Mouse (Mus musculus): ENCODE data around the gene Prm2. TPM values are rescaled to one million over a fixed set of nuclear protein-coding genes. Genes with fewer than 3 reads are reported as not detected.
A peak's percentile ranks its signal among the peaks of the same experiment; 100 is the strongest.
"Not testable (repeated sequence)": the region's sequence is repeated elsewhere in the genome, so short reads cannot be mapped to it uniquely, and the experiment has no call there.

Gene Prm2
- polyA plus RNA-seq, 1 experiment from 2014 or later, result not detected

DNA sequence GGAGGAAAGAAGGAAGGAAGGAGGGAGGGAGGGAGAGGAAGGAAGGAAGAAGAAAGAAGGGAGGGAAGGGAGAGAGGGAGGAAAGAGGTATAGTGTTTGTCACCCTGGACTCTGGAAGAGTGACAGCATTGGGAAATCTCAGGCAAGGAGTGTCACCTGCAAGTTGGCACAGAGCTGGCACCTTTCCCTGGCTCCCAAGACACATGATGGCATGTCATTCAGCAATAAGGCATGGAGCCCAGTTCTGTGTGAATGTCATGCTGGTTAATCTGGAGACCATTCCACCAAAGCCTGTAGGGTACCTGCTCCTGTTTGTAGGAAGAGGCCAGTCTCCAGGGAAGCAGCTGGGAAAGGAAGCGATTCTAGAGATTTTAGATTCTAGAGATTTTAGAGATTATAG, 14.4 kb upstream of the Prm2 start:
- no peaks in the 10 kb centered on the region for H3K9me3 ChIP-seq
- H3K27ac ChIP-seq (replicated peaks), result no peak overlapping the region
- H3K27me3 ChIP-seq (replicated peaks), result peaks cover 8% of the 10 kb centered on the region
- no peak overlapping the region for H3K4me2 ChIP-seq
- 76% methylated on average over 1 of the region's 1 CpGs for WGBS
- H3K36me3 ChIP-seq, result no peaks in the 10 kb centered on the region
- H3K4me1 ChIP-seq, result peaks cover 21% of the 10 kb centered on the region
- no peak for ATAC-seq (ENCODE audit: extremely low read depth, insufficient number of reproducible peaks, low FRiP score, low TSS enrichment)
- H3K4me3 ChIP-seq, result no peak overlapping the region
- no peak overlapping the region for H3K9ac ChIP-seq

DNA sequence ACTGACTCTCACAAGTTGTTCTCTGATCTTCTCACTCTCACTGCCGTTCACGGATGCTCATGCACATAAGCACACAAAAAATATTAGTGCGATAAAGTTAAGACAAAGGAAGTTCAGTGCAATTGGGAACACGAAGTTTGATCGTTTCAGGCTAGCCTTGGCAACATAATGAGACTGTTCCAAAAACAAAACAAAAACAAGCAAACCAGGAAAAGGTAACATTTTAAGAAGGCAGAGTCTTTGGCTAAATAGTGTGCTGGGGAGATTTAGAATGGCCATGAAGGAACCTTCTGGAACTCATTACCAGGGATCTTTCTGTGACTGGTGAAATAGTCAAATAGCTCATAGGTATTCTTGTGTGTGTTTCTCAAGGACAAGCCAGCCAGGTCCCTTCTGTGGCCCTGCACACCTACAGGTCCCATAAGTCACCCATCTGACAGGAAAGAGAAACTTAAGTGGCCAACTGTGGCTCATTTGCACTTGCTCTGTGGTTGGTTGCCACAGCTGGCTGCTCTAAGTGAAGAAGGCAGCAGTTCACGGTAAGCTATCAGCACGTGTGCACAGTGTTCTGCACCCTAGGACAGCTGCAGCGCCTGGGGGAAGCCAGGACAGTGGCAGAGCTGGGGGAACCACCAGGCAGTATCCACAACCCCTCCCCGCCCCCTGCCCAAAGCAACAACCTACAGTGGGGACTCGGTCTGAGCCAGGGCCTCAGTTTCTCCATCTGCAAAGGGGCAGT, 10.0 kb upstream of the Prm2 start, which contains the start of gene Prm1:
TSS of gene Prm1 (minus strand) at position 51 of the 739 bp plus-strand sequence.
- WGBS, result 71% methylated on average over 10 of the region's 10 CpGs
- no peak for ATAC-seq (ENCODE audit: extremely low read depth, insufficient number of reproducible peaks, low FRiP score, low TSS enrichment)
- no peak within 1 kb of the TSS for H3K9ac ChIP-seq

DNA sequence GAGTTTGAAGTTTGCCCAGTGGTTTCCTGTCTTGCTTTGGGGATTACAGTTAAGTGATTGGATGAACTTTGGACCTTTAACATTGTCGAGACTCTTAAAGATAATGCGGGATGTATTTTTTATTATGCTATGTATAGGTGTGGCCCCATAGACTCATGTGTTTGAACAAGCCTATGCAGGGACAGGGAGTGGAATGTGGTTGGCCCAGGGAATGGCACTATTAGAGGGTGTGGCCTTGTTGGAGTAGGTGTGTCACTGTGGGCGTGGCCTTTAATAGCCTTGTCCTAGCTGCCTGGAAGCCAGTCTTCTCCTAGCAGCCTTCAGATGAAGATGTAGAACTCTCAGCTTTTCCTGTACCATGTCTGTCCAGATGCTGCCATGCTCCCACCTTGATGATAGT, 6.5 kb upstream of the Prm2 start:
- 80% methylated on average over 3 of the region's 3 CpGs for WGBS
- H3K4me3 ChIP-seq; ATAC-seq (ENCODE audit: extremely low read depth, insufficient number of reproducible peaks, low FRiP score, low TSS enrichment); H3K9ac ChIP-seq; H3K4me2 ChIP-seq; H3K36me3 ChIP-seq; H3K27me3 ChIP-seq (replicated peaks); H3K27ac ChIP-seq (replicated peaks); H3K4me1 ChIP-seq; H3K9me3 ChIP-seq: not testable (repeated sequence)

More for the DNA sequence above, 10.0 kb upstream of the Prm2 start, which contains the start of gene Prm1:
- Histone ChIP-seq H3K4me1 (peaks cover 2% of the 10 kb centered on the region), H3K27me3 (replicated peaks) (peaks cover 7% of the 10 kb centered on the region), H3K27ac (replicated peaks) (no peak within 1 kb of the TSS), H3K4me3 (no peak within 1 kb of the TSS), H3K4me2 (no peak within 1 kb of the TSS), H3K9me3 (no peaks in the 10 kb centered on the region), H3K36me3 (no peaks in the 10 kb centered on the region)

DNA sequence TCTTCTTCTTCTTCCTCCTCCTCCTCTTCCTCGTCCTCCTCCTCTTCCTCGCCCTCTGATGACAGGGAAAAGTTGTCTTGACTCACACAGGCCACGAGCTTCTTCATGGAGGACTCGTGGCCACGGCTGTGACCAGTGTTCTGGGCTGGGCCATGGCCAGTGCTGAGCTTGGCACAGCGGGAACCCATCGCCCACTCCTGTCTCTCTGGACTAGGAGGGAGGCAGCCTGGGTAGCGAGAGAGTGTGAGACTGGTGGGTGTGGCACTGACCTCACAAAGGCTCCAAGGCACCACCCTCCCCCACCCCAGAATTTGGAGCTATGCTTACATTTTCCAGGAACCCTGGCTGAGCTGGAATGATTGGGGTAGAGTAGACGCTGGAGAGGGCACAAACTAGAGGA, 5.2 kb downstream of the Prm2 start, which contains the start of gene Prm3:
TSS of gene Prm3 (minus strand) at position 213 of the 400 bp plus-strand sequence.
- Histone ChIP-seq H3K4me1 (peaks cover 19% of the 10 kb centered on the region), H3K9ac (no peak within 1 kb of the TSS), H3K9me3 (no peaks in the 10 kb centered on the region), H3K27me3 (replicated peaks) (peaks cover 38% of the 10 kb centered on the region), H3K27ac (replicated peaks) (no peak within 1 kb of the TSS), H3K4me2 (no peak within 1 kb of the TSS), H3K4me3 (no peak within 1 kb of the TSS), H3K36me3 (no peaks in the 10 kb centered on the region)
- 64% methylated on average over 9 of the region's 9 CpGs for WGBS
- no peak for ATAC-seq (ENCODE audit: extremely low read depth, insufficient number of reproducible peaks, low FRiP score, low TSS enrichment)

DNA sequence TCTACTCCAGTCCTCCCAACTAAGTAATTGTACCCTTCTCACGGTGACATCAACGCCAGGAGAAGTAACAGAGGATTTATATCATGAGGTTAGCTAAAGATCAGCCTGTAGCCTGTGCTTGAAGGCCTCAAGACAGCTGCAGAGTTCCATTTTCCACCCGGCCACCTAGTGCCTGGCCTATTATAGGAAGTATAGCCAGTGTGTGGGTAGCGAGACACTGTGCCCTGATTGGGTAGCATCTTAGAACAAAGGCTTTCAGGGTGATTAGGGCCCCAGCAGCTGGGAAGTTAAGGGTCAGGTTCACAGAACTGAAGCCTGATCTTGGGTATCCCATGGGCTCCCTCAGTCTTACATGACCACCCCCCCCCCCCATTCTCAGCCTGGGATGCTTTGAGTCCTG, 7.1 kb downstream of the Prm2 start:
- no peaks in the 10 kb centered on the region for H3K9me3 ChIP-seq
- no peak overlapping the region for H3K4me3 ChIP-seq
- no peak for ATAC-seq (ENCODE audit: extremely low read depth, insufficient number of reproducible peaks, low FRiP score, low TSS enrichment)
- 75% methylated on average over 4 of the region's 4 CpGs for WGBS
- H3K27me3 ChIP-seq (replicated peaks), result peaks cover 23% of the 10 kb centered on the region; the same call in 1 of the 2 replicates
- H3K27ac ChIP-seq (replicated peaks), result no peak overlapping the region
- no peak overlapping the region for H3K4me2 ChIP-seq
- H3K9ac ChIP-seq, result no peak overlapping the region
- peaks cover 23% of the 10 kb centered on the region for H3K4me1 ChIP-seq
- H3K36me3 ChIP-seq, result no peaks in the 10 kb centered on the region

DNA sequence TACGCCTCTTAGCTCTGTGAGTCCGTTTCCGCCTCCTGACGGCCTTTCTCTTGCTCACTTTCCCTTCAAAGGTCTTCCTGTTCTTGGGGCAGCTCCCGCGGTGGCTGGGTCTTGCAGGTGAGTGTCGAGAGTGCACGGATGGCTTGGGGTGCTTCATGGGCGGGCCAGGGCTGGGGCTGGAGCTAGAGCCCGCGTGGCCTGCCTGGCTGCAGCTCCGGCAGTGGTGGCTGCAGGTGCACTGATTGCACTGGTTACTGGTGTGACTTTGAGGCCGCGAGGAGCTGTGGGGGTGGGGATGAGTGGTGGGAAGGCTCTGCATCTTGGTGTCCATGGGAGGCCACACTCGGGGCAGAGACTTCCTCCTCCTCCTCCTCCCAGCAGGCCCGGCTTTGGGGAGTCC, 7.7 kb downstream of the Prm2 start, which contains the start of gene Tnp2:
TSS of gene Tnp2 (minus strand) at position 390 of the 400 bp plus-strand sequence.
- H3K4me2 ChIP-seq, result no peak within 1 kb of the TSS
- peaks cover 20% of the 10 kb centered on the region; the same call in 1 of the 2 replicates for H3K27me3 ChIP-seq (replicated peaks)
- WGBS, result 48% methylated on average over 16 of the region's 16 CpGs
- H3K27ac ChIP-seq (replicated peaks), result no peak within 1 kb of the TSS
- H3K9ac ChIP-seq, result no peak within 1 kb of the TSS
- H3K4me3 ChIP-seq, result no peak within 1 kb of the TSS
- H3K4me1 ChIP-seq, result peaks cover 29% of the 10 kb centered on the region
- no peaks in the 10 kb centered on the region for H3K9me3 ChIP-seq
- ATAC-seq (ENCODE audit: extremely low read depth, insufficient number of reproducible peaks, low FRiP score, low TSS enrichment), result no peak
- no peaks in the 10 kb centered on the region for H3K36me3 ChIP-seq

DNA sequence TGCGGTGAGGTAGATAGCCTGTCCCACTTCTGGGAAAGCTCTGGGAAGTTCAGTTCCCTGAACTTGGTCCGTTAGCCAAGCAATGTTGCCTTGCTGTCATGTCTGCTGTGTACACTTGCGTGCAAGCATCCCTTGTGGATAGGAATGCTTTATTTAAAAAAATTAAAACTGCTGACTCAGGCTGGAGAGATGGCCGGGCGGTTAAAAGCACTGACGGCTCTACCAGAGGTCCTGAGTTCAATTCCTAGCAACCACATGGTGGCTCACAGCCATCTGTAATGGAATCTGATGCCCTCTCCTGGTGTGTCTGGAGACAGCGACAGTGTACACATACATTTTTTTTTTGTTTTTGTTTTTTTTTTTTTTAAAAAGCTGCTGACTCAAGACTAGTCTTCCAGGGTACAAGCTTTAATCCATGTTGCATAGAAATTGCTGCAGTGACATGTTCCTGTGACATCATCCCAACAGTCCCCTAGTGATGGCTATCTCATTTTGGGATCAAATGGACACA, 8.3 kb downstream of the Prm2 start:
- Histone ChIP-seq H3K9me3 (no peaks in the 10 kb centered on the region), H3K27ac (replicated peaks) (no peak overlapping the region), H3K36me3 (peaks cover 5% of the 10 kb centered on the region; the same call in 1 of the 2 replicates), H3K27me3 (replicated peaks) (peaks cover 20% of the 10 kb centered on the region; the same call in 1 of the 2 replicates), H3K4me3 (no peak overlapping the region), H3K9ac (no peak overlapping the region), H3K4me1 (peaks cover 35% of the 10 kb centered on the region), H3K4me2 (no peak overlapping the region)
- WGBS, result 69% methylated on average over 7 of the region's 7 CpGs
- ATAC-seq (ENCODE audit: extremely low read depth, insufficient number of reproducible peaks, low FRiP score, low TSS enrichment), result no peak

DNA sequence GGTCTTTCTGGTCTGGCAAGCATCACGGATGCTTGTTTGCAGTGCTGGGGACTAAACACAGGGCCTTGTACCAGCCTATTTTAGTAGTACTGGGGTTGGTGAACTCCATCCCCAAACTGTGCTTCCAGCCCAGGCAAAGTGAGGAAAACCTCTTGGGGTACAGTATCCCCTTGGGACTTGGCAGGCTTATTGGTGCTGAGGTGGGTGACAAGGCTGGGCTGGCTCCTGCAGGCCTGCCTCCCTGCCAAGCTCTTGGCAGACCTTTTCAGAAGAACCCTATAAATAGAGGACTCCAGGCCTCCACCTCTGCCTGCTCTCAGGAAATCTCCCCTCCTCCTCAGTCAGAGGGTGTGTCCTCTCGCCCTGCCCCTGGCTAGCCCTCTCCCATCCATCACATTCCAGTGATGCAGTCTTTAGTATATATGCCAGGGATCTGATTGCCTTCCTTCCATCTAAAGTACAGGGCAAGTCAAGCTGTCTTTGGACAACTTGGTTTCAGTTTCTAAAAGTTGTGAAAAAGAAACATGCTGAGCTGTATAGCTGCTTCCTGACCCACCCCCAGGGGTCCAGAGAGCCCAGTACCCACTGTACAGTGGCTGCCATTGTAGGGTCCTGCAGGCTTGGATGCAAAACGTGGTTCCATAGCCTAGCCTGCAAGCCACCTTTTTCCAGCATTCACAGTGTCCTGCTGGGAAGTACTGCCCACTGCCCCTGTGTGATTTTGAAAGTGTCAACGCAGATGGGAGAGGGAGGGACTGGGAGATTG, 9.0 kb downstream of the Prm2 start:
- Histone ChIP-seq H3K36me3 (peaks cover 5% of the 10 kb centered on the region; the same call in 1 of the 2 replicates), H3K4me1 (peaks cover 42% of the 10 kb centered on the region), H3K9me3 (no peaks in the 10 kb centered on the region), H3K9ac (no peak overlapping the region), H3K4me2 (peak overlapping the region; percentile 97), H3K27me3 (replicated peaks) (peaks cover 15% of the 10 kb centered on the region; the same call in 1 of the 2 replicates), H3K4me3 (0 out of 2 replicates have a peak overlapping the region, but pooled peaks have one; percentile 85), H3K27ac (replicated peaks) (peak overlapping the region; percentile 96)
- whole genome bisulfite sequencing, result 43% methylated on average over 4 of the region's 4 CpGs
- no peak for ATAC-seq (ENCODE audit: extremely low read depth, insufficient number of reproducible peaks, low FRiP score, low TSS enrichment)

DNA sequence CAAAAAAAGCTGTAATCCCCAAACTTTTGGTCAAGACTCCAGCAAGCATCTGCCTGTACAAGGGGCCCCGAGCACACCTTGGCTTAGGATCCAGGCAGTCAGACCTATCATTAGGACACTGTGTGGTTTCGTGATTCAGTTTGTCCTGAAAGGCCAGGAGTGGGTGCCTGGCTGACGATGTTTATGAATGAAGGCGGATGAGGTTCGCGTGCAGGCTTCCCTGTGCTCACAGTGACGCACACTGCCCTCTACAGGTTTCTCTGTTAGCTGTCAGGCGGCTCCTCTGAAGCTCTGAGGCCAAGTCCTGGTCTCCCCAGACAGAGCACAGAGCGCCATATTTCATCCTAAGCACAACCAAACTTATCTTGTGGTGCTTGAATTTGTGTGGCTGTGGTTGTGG, 9.6 kb downstream of the Prm2 start:
- H3K9me3 ChIP-seq, result no peaks in the 10 kb centered on the region
- peaks cover 8% of the 10 kb centered on the region; the same call in 1 of the 2 replicates for H3K27me3 ChIP-seq (replicated peaks)
- H3K4me2 ChIP-seq, result peak overlapping the region; percentile 97
- peaks cover 5% of the 10 kb centered on the region; the same call in 1 of the 2 replicates for H3K36me3 ChIP-seq
- H3K4me1 ChIP-seq, result peaks cover 48% of the 10 kb centered on the region
- no peak for ATAC-seq (ENCODE audit: extremely low read depth, insufficient number of reproducible peaks, low FRiP score, low TSS enrichment)
- peak overlapping the region; percentile 85 for H3K4me3 ChIP-seq
- H3K9ac ChIP-seq, result peak overlapping the region; percentile 93
- H3K27ac ChIP-seq (replicated peaks), result peak overlapping the region; percentile 96
- WGBS, result 2% methylated on average over 9 of the region's 9 CpGs

DNA sequence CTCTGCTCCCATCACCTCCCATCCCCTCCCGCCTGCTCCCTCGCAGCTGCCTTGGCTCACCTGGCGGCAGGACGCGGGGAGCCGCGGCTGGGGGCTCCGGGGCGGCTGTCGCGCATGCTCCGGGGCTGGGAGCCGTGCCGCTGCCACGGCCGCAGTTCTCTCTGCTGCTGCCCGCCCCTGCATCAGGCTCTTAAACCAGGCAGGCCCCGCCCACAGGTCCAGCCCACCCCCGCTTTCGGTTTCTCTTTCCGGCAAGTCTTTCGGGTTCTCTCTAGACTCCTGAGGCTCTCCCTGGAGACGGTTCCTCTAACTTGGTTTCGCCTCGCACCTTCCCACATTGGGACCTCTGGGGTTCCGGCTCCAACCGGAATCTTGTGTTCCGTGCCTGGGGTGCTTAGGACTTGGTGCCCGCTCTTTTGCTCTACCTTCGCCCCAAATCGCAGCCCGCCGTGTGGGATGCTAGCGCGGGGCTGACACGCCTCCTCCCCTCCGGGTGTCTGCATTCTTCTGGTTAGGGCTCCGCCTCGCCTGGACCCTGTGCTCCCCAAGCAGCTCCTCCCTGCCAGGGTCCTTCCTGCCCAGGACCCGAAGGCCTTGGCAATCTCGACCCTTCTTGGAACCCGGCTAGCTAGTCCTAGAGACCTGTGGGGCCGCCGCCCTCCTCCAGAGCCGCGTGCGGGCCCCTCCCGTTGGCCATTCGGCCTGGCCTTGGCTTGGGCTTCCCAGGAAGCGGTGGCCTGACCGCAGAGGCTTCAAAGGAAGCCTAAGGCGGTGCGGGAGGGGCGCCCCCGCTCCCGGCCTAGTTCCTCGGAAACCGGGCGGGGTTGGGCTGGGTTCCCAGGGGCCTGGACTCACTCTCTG, 10.3 kb downstream of the Prm2 start, which contains the start of gene Socs1:
TSS of gene Socs1 (minus strand) at position 166 of the 861 bp plus-strand sequence.
- Histone ChIP-seq H3K27ac (replicated peaks) (peak within 1 kb of the TSS; percentile 96), H3K27me3 (replicated peaks) (peaks cover 3% of the 10 kb centered on the region; the same call in 1 of the 2 replicates), H3K36me3 (peaks cover 5% of the 10 kb centered on the region; the same call in 1 of the 2 replicates), H3K9me3 (no peaks in the 10 kb centered on the region), H3K4me2 (peak within 1 kb of the TSS; percentile 97), H3K4me3 (peak within 1 kb of the TSS; percentile 85), H3K4me1 (peaks cover 55% of the 10 kb centered on the region), H3K9ac (peak within 1 kb of the TSS; percentile 93)
- ATAC-seq (ENCODE audit: extremely low read depth, insufficient number of reproducible peaks, low FRiP score, low TSS enrichment), result peak; percentile 76
- under 1% methylated on average over 59 of the region's 59 CpGs for WGBS
